Mouse (Mus musculus) brain, adult 2 months (tissue): ENCODE data around the gene Hdac4.
A peak's percentile ranks its signal among the peaks of the same experiment; 100 is the strongest.

Experiments
- DNase-seq: peaks from one replicate; pipeline ENCODE4 v3.0.0; 2011; ENCODE audit warnings: low read depth, low spot score

The Hdac4 gene

GRCm38 (mm10) chr1:92178021-92178895 lies 17.2 kb downstream of the Hdac4 start:
- peak; percentile 71 for DNase-seq

GRCm38 (mm10) chr1:92177599-92177998 lies 17.9 kb downstream of the Hdac4 start:
- DNase-seq, result no peak

- no peak for DNase-seq
Measured at GRCm38 (mm10) chr1:92177196-92177595, 18.3 kb downstream of the Hdac4 start.

- DNase-seq, result no peak
Measured at GRCm38 (mm10) chr1:92175266-92175665, 20.2 kb downstream of the Hdac4 start.

GRCm38 (mm10) chr1:92174898-92175255 lies 20.6 kb downstream of the Hdac4 start:
- DNase-seq, result no peak

GRCm38 (mm10) chr1:92174251-92174897 lies 21.1 kb downstream of the Hdac4 start:
- no peak for DNase-seq

GRCm38 (mm10) chr1:92170616-92171235 lies 24.8 kb downstream of the Hdac4 start:
- DNase-seq, result peak; percentile 93

- no peak for DNase-seq
Measured at GRCm38 (mm10) chr1:92169776-92170055, 25.8 kb downstream of the Hdac4 start.

GRCm38 (mm10) chr1:92168900-92169775 lies 26.4 kb downstream of the Hdac4 start:
- DNase-seq, result no peak

- DNase-seq, result no peak
Measured at GRCm38 (mm10) chr1:92163932-92164331, 31.6 kb downstream of the Hdac4 start.

GRCm38 (mm10) chr1:92159804-92160203 lies 35.7 kb downstream of the Hdac4 start:
- no peak for DNase-seq

GRCm38 (mm10) chr1:92150201-92150600 lies 45.3 kb downstream of the Hdac4 start:
- peak; percentile 68 for DNase-seq

GRCm38 (mm10) chr1:92148527-92148926 lies 47.0 kb downstream of the Hdac4 start:
- DNase-seq, result no peak

- no peak for DNase-seq
Measured at GRCm38 (mm10) chr1:92144868-92145534, 50.5 kb downstream of the Hdac4 start.

- peak; percentile 84 for DNase-seq
Measured at GRCm38 (mm10) chr1:92143331-92143895, 52.1 kb downstream of the Hdac4 start.

GRCm38 (mm10) chr1:92142793-92143192 lies 52.7 kb downstream of the Hdac4 start:
- no peak for DNase-seq

GRCm38 (mm10) chr1:92139001-92139400 lies 56.5 kb downstream of the Hdac4 start:
- DNase-seq, result no peak

- DNase-seq, result peak; percentile 77
Measured at GRCm38 (mm10) chr1:92137136-92137848, 58.2 kb downstream of the Hdac4 start.

- DNase-seq, result no peak
Measured at GRCm38 (mm10) chr1:92136362-92136761, 59.1 kb downstream of the Hdac4 start.

- DNase-seq, result no peak
Measured at GRCm38 (mm10) chr1:92132181-92132580, 63.3 kb downstream of the Hdac4 start.
